Mouse (Mus musculus): Measurements from ENCODE around the gene Myrip. TPM values are rescaled to one million over a fixed set of nuclear protein-coding genes. Genes with fewer than 3 reads are reported as not detected.
"Not testable (repeated sequence)": the region's sequence is repeated elsewhere in the genome, so short reads cannot be mapped to it uniquely, and the experiment has no call there.

The Myrip gene
- 1 to 10 TPM; 6.2 to 6.8 TPM for total RNA-seq (2021)
- long read RNA-seq, experiment 1, full-length matches to known transcripts = 1 of 2 reads
- long read RNA-seq, experiment 1, partial matches to known transcripts = 0 of 2 reads
- long read RNA-seq, experiment 1, other reads (novel, unspliced or antisense) = 1 of 2 reads
- long read RNA-seq, experiment 2, partial matches to known transcripts = 1 of 1 reads
- long read RNA-seq, experiment 2, other reads (novel, unspliced or antisense) = 0 of 1 reads

DNA sequence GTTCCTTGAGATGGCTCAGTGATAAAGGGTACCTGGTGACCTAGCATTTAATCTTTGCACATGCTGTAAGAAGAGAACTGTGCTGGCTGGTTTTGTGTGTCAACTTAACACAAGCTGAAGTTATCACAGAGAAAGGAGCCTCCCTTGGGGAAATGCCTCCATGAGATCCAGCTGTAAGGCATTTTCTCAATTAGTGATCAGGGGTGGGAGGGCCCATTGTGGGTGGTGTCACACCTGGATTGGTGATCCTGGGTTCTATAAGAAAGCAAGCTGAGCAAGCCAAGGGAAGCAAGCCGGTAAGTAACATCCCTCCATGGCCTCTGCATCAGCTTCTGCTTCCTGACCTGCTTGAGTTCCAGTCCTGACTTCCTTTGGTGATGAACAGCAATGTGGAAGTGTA is at the start of gene Myrip:
Gene Myrip, plus strand, starts transcription at position 301 of the 400 bp plus-strand sequence.
- not testable (repeated sequence) for DNase-seq (ENCODE audit: low spot score in 2 of 2)

DNA sequence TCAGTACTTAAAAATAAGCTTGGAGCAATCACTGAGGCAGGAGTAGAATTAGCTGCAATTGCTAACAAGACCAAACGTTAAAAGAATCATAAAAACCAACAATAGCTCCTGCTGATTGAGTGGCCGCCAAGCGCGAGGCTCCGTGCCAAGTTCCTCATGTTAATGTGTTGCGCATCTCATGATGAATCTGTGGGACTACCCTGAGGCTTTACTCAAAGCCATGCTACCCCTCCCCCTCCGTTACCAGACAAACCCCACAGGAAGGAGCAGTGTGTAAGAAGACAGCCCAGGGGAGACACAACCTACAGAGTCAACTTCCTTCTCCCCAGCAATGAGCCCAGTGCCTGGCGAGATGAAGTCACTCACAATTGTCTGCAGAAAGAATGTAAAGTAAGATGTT is 41.5 kb upstream of the Myrip start:
- no peak for DNase-seq (ENCODE audit: low spot score in 2 of 2)

DNA sequence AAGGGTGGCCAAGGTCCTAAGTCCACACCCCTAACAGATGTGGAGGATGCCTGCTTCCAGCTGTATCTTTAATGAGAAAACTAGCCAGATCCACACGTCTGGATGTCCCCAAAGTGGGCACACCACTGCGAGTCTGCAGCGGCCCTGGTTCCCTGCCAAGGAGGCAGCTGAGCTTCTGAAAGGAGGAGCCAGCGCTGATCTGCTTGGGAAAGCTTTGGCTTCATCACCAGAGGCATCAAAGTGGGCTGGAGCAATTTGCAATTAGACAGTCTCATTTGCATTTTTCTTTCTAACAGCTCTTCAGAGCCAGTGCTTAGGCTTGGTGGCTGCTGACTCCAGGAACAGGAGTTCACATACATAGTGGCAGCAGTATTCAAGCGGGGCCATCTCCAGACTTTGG is 37.3 kb upstream of the Myrip start:
- DNase-seq (ENCODE audit: low spot score in 2 of 2) = no peak

DNA sequence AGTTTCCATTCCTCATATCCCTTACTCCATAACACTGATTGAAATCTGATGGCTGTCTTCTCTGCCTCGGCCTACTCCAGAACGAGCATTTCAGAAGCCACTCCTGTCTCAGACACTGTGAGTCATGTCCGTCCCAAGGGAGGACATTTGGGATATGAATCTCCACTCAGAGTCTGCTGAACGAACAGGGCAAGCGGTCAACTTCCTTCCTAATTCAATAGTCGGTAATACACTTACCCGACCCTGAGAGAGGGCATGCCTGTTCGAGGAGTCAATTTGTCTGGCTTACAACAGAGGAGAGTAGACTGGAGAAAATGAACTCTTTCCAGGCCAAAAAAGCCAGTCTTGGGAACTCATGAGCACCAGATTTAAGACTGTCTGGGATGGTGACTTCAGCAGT is 28.2 kb upstream of the Myrip start:
- no peak for DNase-seq (ENCODE audit: low spot score in 2 of 2)

DNA sequence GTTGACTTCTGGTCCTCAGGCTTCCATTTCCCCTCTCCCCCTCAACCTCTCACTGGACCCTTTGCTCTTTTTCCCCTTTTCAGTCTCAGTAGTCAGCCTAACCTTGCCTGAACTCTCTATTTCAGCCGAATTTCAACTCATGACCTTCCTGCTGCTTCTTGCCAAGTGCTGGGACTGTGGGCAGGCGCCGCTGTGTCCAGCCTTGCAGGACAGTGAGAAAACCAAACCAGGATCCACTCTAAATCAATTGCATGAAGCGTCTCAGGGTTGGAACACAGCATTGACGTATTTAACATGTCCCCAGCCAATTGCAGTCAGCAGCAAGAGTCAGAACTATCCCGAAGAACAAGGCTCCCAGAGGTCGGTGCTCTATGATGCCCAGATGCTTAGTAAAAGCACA is 26.1 kb upstream of the Myrip start:
- DNase-seq (ENCODE audit: low spot score in 2 of 2) = peak in 1 of 2 experiments; percentile 26

DNA sequence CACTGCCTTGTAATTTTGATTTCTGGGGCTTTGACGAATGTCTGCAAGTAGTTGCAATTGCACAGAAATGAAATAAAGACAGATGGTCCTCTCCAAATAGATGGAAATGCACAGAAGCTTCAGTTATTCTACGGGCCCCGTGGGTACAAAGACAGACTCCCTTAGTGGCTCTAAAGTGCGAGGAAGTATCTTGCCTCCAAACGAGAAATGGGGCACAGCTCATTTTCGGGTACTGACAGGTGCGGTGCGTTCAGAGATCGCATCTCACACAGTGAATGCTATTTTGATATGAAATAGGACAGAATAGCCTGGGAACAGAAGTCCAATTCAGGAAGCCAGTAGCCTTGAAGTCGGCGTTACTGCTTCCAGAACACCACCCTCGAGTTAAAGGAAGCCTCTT is 20.2 kb upstream of the Myrip start:
- DNase-seq (ENCODE audit: low spot score in 2 of 2) = no peak

DNA sequence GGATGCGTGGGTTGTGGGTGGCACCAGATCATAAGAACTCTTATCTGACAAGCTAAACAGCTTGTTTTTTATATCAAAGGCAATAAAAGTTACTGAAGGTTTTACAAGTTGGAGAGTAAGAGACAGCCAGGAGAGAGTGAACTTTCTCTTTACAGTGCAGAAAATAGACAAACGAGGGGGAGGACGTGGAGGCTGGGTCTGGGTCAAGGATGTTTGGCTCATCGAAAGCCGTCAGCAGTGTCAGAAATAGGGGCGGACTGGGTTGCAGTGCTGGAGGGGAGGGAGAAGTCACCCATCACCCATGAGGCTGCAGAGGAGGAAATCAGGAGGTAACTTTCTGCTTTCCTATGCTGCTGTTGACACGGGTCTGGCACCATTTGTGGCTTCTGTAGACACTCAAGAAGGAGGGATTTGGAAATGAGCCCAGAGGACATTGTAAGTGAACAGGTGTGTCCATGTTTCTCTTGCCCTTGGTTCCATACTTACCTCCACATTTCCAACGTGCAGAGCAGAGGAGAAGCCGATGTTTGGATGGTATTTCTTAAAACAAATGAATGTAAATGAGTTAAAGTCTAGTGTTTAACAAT is 18.8 kb upstream of the Myrip start:
- DNase-seq (ENCODE audit: low spot score in 2 of 2) = no peak

DNA sequence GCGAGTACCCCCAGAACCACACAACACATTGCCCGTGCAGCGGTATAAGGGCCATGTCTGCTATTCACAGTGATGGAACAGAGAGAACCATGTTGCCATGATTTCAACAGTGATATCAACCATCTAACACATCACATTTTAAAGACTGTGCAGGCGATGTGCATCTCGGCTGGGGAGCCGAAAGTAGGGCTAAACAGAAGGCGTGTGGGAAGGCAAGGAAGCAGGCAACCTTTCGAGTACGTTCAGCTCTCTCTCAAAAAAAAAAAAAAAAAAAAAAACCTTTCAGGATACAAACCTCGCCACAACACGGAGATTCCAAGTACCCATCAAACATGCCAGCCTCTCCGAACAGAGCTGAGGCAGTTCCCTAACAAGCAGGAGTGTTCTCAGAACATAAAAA is 17.8 kb upstream of the Myrip start:
- no peak for DNase-seq (ENCODE audit: low spot score in 2 of 2)

DNA sequence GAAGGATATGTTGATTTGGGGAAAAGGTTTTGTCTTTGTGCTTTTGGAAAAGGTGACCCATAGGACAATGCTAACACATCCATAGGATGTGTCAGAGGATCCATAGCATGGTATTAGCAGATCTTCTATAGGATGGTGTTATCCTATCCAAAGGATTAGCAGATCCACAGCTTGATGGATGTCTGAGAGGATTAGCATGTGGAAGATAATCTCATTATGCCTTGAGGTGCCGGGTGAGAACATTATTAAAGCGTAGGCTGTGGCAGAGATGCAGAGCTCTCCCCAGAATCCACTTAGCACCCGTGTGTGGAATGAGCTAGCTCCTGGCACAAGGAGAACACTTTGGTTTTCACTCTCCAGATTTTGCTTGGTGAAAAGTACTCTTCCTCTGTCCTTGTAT is 13.3 kb upstream of the Myrip start:
- no peak for DNase-seq (ENCODE audit: low spot score in 2 of 2)

DNA sequence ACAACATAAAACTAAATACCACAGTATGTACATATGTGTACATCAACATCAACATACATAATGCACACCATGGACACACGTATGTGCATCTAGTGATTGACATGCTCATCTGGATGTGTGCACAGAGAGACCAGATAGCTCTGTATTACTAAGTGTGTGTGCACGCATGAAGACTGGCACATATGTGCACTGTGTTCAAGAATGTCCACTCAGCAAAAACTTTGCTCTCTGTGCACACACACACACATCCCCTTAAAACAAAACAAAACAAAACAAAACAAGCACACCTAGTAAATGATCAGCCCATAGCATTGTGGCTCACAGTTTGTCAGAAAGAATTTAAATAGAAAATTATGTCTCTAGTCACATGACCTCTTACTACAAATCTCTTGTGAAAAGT is 10.9 kb upstream of the Myrip start:
- no peak for DNase-seq (ENCODE audit: low spot score in 2 of 2)

DNA sequence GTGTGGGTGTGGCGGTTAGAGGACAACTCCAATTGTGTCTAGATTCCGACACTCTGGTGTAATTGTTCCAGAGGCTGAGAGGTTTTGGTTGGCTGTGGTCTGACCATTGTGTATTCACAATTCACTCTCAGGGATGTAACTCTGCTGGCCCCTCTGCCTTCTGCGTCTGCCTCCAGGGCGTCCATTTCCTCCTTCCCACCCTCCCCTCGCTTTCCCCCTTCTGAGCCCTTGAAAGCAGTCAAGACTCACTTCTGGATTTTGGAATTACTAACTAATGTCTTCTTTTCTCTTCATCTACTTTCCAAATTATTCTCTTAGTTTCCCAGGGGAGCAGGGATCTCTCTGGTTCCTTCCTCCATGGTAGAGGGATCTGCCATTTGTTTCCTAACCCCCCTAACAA is 8.8 kb upstream of the Myrip start:
- no peak for DNase-seq (ENCODE audit: low spot score in 2 of 2)

DNA sequence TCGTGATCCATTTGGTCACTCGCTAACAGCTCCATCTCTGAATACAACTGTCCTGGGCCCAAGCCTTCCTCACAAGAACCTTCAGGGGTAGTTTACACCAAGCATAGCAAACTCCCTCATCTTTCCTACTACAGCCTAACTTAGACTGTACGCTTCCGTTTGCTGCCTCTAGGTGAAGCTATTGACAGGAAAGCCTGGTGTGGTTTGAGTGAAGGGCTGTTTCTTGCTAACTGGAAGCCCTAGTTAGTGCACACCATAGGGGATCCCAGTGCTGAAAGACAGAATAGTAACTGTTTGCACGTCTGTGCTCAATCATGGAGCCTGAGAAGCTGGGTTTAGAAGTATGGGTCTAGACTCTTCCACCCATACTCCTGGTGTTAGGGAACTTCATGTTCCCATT is 5.8 kb upstream of the Myrip start:
- no peak for DNase-seq (ENCODE audit: low spot score in 2 of 2)

DNA sequence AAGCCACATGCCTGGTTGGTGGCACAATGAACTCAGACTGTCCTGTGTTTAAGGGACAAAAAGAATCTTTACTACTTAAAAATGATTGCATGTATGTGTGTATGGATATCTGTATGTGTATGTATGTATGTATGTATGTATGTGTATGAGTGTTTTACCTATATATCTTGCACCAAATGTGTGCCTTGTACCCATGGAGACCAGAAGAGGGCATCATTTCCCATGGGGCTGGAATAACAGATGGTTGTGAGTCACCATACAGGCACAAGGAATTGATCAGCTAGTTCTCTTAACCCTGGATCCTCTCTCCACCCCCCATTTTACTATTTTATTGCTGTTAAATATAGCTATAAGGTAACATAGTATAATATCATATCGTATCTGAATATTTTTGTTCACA is 4.4 kb upstream of the Myrip start:
- DNase-seq (ENCODE audit: low spot score in 2 of 2) = no peak

DNA sequence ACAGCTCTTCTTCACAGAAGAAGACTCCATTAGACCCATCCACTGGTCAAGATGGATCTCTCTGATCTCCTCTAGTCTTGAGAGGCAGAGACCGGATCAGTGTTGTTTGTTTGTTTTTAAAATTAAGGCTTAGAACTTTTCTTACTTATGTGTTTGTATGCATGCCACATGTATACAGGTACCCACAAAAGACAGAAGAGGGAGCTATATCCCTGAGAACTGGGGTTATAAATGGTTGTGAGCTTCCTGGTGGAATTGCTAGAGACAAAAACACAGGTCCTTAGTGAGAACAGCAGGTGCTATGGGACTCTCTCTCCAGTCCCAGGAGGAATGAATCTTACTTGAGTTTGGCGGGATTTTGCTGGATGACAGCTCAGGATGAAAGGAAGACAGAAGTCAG is 1.9 kb upstream of the Myrip start:
- DNase-seq (ENCODE audit: low spot score in 2 of 2) = no peak

DNA sequence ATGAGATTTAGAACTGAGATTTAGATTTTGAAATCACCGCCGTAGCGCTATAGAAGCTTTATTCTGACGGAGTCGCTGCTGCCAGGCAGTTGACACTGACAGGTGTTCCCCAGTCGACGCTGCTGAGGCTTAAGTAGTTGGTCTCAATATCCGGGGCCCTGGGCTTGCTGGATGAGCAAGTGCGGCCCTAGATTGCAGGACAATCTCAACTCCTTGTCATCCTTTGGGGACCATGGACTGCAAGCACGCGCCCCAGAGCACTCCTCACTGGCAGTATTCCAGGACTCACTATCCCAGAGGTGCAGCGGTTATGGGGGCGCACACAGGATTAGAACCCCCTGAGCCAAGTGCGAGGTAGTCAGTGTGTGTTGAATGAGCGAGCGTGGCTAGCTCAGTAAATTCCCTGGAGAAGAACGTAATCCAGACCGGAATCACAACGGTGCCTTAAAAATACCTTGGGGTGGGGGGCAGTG is 1.7 kb downstream of the Myrip start:
- no peak for DNase-seq (ENCODE audit: low spot score in 2 of 2)

DNA sequence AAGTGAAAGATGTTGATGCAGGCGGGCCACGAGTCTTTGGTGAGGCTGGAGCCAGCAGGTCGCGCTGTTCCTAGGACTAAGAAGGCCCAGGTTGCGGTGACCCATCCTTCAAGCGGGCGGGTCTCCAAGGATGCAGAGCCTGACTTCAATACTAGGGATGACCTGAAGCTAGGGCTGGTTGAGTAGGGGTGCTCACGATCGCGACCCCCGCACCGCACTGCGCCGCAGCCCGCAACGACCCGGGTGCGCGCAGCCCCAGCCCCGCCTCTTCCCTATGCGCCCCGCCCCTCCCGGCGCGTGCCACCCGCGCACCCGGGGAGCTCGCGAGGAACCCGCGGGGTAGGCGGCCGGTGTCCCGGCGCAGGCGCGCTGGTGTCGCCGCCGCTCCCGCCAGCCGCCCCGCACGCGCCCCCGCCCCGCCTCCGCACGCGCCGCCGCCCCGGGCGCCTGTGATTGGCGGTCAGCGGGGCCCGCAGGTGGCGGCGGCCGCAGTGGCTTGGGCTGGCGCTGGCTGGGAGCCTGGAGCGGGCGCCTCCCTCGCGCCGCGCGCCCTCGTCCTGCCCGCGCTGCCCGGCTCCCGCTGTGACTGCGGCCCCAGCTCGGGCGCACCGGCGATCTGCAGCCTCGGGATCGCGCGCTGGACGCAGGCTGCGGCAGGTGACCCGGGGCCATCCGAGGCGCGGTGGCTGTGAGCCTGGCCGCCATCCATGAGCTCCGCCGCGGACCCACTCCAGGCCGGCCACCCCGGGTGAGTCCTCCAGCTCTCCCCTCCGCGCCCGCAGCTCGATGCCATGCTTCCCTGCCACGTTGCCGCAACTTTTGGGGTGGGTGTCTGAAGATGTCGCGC is 2.4 kb downstream of the Myrip start:
- peak; percentile 61 to 62 for DNase-seq (ENCODE audit: low spot score in 2 of 2)

DNA sequence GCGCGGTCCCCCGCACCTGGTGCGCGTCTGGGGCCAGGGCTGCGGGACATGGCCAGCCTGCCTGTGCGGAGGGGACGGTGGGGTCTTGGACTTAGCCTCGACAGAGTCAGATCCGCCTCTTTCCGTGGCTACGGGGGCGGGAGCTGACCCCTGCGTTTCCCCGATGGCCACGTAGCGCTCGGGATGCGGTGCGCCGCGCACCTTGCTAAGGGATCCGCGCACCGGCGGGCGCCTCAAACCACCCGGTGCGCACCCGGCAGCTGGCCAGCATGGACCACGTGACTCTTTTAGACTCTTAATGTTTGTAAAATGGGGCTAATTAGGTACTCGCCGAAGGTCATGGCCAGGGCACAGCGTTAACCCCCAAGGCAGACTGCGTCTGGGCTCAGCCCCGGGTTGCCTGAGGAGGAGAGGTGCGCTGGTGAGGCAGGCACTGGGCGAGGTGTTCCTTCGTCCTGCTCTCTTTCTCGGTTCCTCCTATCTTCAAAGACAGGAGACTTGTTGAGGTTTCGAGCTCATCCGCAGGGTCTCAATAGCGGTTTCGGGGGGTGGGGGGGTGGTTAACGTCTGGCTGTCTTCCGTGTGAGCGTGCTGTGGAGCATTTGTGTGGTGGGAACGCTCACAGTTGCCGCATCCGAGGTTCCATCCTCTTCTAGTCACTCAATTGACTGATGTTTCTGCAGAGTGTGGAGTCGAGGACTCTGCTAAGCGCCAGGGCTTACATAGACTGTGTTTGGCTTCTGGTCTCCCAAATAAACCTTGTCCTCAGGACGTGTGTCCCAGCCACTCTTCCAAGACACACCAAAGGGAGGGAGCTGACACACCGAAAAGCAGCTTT is 3.2 kb downstream of the Myrip start:
- peak in 1 of 2 experiments; percentile 9 for DNase-seq (ENCODE audit: low spot score in 2 of 2)

DNA sequence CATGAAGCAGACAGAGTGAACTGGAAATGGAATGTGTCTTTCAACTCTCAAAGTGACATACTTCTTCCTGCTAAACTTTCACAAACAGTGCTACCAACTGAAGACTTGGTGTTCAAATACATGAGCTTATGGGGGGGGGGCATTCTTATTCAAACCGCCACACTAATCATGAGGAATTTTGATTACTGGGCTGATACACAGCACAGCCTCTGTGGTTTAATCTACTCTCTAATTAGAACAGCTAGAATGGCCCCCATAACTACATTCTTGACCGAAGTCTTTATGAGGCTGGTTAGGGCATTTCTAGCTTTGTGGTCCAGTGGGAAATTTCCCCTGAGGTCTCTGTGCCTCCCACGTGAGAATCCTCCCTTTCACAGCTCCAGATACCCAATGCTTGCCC is 13.9 kb downstream of the Myrip start:
- no peak for DNase-seq (ENCODE audit: low spot score in 2 of 2)

DNA sequence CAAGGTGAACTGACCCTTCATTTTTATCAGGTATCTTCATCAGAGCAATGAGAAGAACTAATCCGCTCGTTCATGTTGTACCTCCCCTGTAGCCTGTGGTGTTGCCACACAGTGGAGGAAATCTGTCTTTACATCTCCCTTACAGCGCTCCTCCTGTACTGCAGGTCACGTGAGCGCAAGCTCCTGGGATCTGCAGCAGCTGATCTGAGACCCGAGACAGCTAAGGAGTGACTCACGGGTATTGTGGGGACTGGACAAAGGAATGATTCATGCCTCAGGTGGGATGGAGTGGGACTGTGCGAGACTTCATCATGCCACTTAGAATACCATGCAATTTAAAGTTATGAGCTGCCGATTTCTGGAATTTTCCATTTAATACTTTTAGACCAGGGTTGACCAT is 17.8 kb downstream of the Myrip start:
- DNase-seq (ENCODE audit: low spot score in 2 of 2) = no peak

DNA sequence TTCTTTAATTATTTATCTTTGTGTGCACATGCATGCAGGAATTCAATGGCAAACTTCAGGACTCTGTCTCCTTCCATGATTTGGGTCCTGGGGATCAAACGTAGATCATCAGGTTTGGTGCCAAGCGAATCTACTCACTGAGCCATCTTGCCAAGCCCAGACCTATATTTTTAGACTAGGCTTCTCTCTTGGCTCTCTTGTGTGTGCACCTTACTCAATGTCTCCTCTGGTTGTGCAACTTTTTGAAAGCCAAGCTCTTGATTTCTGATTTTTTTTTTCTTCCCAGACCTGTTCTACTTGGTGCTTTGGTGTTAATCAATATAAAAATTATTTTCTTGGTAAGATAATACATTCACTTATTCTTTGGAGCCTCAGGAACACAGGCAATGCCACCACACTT is 19.3 kb downstream of the Myrip start:
- DNase-seq (ENCODE audit: low spot score in 2 of 2) = no peak

DNA sequence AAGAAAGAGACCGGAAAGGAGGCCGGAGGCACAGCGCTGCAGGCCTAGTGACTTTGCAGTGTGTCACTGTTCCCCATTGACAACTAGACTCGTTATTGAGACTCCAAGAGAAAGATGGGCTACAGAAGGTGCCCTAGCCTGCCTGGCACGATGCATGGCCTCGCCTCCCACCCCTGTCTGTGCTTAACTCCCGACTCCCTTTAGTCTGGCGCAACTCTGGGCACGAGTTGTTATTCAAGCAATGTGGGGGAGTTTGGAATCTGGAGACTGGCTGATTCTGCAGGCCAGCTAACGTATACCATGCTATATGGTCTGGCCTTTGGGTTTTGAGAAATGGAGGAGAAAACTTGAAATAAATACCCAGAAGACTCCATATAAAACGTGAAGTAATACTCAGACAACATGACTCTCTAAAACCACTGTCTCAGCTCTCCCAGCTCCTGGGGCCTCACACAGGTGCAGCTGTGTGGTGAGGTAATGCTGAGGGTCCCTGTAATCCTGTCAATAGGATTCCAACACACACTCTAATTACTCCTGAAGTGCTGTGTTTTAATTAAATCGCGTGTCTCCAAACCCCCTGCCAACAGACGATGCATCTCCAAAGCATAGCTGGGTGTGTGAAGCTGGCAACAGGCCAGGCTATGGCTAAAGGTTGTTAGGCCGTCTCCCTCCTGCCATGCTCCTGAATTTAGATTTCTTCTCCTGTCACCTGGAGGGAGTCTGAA is 21.6 kb downstream of the Myrip start:
- DNase-seq (ENCODE audit: low spot score in 2 of 2) = no peak

Measured in adrenal gland, adult 18-20 months (tissue).